Mouse (Mus musculus) hindbrain, embryonic 11.5 days (tissue): Measurements from ENCODE around the gene Hal. TPM values are rescaled to one million over a fixed set of nuclear protein-coding genes. Genes with fewer than 3 reads are reported as not detected.
A peak's percentile ranks its signal among the peaks of the same experiment; 100 is the strongest.

Experiments used
- ATAC-seq: fragments of 200-750 bp; cut with Nextera tagmentation; 2 replicates; pipeline ENCODE4 v1.8.0; 2017; ENCODE audit warnings: mild to moderate bottlenecking, moderate TSS enrichment, moderate library complexity; ENCODE audit not compliant: low FRiP score
- DNase-seq: peaks from one replicate; pipeline ENCODE4 v3.0.0-alpha.2; 2015; ENCODE audit warnings: low spot score
- H3K27ac ChIP-seq: fragments of 300-500 bp; sonication (generic); 2 replicates; pipeline ENCODE4 v1.5.1; 2014; ENCODE audit warnings: mild to moderate bottlenecking, low read depth, low read length
- H3K27me3 ChIP-seq: fragments of 300-500 bp; sonication (generic); 2 replicates; pipeline ENCODE4 v1.6.1; 2014; ENCODE audit warnings: mild to moderate bottlenecking, low read length, moderate library complexity, mixed read lengths; ENCODE audit not compliant: control insufficient read depth, insufficient read depth
- H3K36me3 ChIP-seq: fragments of 300-500 bp; sonication (generic); 2 replicates; pipeline ENCODE4 v1.6.1; 2014; ENCODE audit warnings: mild to moderate bottlenecking, low read length, moderate library complexity, mixed read lengths; ENCODE audit not compliant: control insufficient read depth, insufficient read depth
- H3K4me1 ChIP-seq: fragments of 300-500 bp; sonication (generic); replicated peaks from 2 replicates; pipeline ENCODE4 v1.6.1; 2014; ENCODE audit warnings: low read length, mixed read lengths; ENCODE audit not compliant: control insufficient read depth, insufficient read depth
- H3K4me2 ChIP-seq: fragments of 300-500 bp; sonication (generic); replicated peaks from 2 replicates; pipeline ENCODE4 v1.6.1; 2014; ENCODE audit warnings: mild to moderate bottlenecking, low read depth, low read length
- H3K4me3 ChIP-seq: fragments of 300-500 bp; sonication (generic); 2 replicates; pipeline ENCODE4 v1.5.1; 2014; ENCODE audit warnings: low read depth, low read length
- H3K9ac ChIP-seq: fragments of 300-500 bp; sonication (generic); 2 replicates; pipeline ENCODE4 v1.6.1; 2014; ENCODE audit warnings: low read depth, low read length
- H3K9me3 ChIP-seq: fragments of 300-500 bp; sonication (generic); 2 replicates; pipeline ENCODE4 v1.6.1; 2016; ENCODE audit warnings: low read length; ENCODE audit not compliant: control insufficient read depth
- WGBS: fragments of 180-500 bp; shearing (Covaris S2); extraction: QIAGEN DNeasy Blood & Tissue Kit; methylation state at CpG from one replicate; pipeline ENCODE4 v1.1.7; 2014; 5-methylcytosine and 5-hydroxymethylcytosine counted together
- polyA plus RNA-seq: library from polyadenylated mRNA; unstranded; fragments of >200 nt; fragmentation: Nextera tagmentation; extraction: Ambion mirVana; gene quantifications from 2 replicates; pipeline ENCODE4 v1.2.1, GENCODE M21; 2014

The Hal gene
- polyA plus RNA-seq, 1 experiment from 2014 or later: 0.42 TPM

DNA sequence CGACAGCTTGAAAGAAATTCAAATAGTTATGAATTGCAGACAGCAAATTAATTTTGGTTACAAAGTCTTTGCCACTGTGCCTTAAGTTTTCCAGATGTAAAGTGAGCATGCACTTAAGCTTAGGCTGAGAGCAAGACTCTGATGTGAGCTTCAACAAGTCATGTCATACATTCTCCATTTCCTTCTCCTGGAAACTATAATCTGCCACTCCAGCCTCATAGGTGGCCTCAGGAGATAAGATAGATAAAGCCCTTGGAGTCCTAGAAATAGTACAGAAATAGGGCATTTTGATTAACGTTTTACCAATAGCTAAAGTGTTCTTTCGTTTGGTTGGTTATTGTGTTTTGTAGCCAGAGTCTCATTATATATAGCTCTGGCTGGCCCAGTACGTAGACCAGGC lies 21.3 kb upstream of the Hal start:
- H3K27me3 ChIP-seq: no peaks in the 10 kb centered on the region
- H3K9me3 ChIP-seq: no peaks in the 10 kb centered on the region
- H3K4me3 ChIP-seq: no peak overlapping the region
- ATAC-seq (no peak), DNase-seq (no peak)
- H3K9ac ChIP-seq: no peak overlapping the region
- 94% methylated on average over 4 of the region's 4 CpGs for WGBS
- no peaks in the 10 kb centered on the region for H3K4me1 ChIP-seq
- H3K4me2 ChIP-seq: no peak overlapping the region
- no peak overlapping the region for H3K27ac ChIP-seq
- peaks cover 8% of the 10 kb centered on the region; the same call in 1 of the 2 replicates for H3K36me3 ChIP-seq

DNA sequence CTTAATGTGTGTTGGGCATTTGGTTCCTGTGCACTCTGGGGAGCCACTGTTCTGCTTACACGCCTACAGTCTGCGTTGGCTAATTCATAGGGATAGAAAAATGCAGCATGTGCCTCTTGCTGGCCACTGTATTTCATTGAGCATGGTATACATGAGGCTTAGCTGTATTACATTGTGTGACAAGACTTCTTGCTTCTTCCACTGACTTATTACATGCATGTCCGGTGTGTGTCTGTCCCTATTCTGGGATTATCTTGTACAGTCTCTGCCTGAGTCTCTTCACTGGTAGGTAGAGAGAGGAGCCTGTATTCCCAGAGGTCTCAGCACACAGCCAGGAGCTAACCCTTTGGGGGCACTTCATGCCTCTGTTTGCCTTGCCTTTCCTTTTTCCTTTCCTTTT lies 20.8 kb upstream of the Hal start:
- Histone ChIP-seq H3K27me3 (no peaks in the 10 kb centered on the region), H3K4me3 (no peak overlapping the region), H3K9me3 (no peaks in the 10 kb centered on the region), H3K4me2 (no peak overlapping the region), H3K36me3 (peaks cover 8% of the 10 kb centered on the region; the same call in 1 of the 2 replicates), H3K27ac (no peak overlapping the region), H3K9ac (no peak overlapping the region), H3K4me1 (no peaks in the 10 kb centered on the region)
- DNase-seq (no peak), ATAC-seq (no peak)
- whole genome bisulfite sequencing: 100% methylated on average over 3 of the region's 3 CpGs

DNA sequence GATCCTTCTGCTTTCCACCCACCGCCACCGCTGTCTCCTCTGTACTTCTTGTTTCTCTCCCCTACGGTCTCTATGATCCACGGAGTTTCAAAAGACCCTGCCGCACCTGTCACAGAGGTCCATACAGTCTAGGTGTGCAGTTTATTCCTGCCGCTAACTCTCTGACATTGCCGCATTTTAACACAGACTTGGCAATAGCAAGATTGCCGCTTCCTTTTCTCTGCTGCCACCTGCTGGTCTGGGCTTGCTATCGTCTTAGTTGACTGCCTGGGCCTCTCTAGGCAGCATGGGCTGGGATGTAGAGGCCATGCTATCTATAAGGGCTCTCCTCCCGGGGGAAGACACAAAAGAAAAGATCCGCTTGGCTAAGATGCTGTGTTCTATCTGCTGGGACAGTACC lies 17.2 kb upstream of the Hal start:
- 56% methylated on average over 11 of the region's 11 CpGs for WGBS
- Histone ChIP-seq H3K4me3 (no peak overlapping the region), H3K36me3 (peaks cover 8% of the 10 kb centered on the region; the same call in 1 of the 2 replicates), H3K27me3 (no peaks in the 10 kb centered on the region), H3K9me3 (no peaks in the 10 kb centered on the region), H3K27ac (no peak overlapping the region), H3K9ac (no peak overlapping the region), H3K4me1 (no peaks in the 10 kb centered on the region), H3K4me2 (no peak overlapping the region)
- ATAC-seq: peak; percentile 33; the same call in 1 of the 2 replicates
- DNase-seq: peak; percentile 90

DNA sequence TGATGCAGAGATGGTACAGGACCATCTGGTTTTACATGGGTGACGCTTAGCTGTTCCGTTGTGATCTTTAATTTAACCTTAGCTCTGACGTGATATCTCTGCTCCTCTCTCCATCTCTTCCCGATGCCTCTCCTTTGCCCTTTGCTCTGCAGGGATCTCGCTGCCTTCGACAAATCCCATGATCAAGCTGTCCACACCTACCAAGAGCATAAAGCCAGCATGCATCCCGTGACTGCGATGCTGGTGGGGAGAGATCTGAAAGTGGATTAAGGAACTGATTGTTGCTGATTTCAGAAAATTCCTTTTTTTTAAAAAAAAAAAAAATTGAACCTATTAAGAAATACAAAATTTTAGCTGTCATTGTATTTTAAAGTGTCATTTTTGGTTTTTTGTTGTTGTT lies 4.1 kb upstream of the Hal start:
- no peak overlapping the region for H3K4me2 ChIP-seq
- no peak for ATAC-seq
- H3K27ac ChIP-seq: no peak overlapping the region
- no peaks in the 10 kb centered on the region for H3K27me3 ChIP-seq
- H3K9me3 ChIP-seq: no peaks in the 10 kb centered on the region
- H3K4me1 ChIP-seq: 0 out of 2 replicates have a peak, but pooled peaks cover 3% of the 10 kb centered on the region
- peaks cover 3% of the 10 kb centered on the region; the same call in 1 of the 2 replicates for H3K36me3 ChIP-seq
- WGBS: 85% methylated on average over 8 of the region's 8 CpGs
- no peak overlapping the region for H3K4me3 ChIP-seq
- H3K9ac ChIP-seq: no peak overlapping the region
- no peak for DNase-seq

DNA sequence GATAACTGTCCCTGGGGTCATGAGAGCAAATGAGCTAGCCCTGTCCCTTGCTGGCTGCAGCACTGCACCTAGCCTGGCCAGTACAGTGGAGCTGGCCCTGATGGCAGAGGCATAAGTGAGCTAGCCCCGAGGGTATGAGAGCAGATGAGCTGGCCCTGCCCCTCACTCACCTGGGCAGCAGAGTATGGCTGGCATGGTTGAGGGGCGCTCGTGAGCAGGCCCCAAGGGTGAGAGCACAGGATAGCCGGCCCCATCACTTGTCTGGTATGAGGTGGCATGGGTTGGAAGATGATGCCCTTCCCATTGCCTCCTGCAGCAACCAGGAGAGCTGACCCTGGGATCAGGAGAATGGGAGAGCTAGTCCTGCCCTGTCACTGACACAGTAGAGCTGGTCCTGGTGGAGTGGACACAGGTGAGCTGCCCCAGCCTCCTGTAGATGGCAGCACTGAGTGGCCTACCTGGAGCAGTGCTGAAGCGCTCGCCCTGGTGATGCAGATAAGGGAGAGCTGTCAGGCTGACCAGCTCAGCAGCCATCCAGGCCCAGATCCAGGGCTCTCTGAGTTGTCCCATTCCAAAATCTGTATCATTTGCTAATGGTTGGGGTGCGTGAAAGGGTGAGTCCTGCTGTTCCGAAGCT lies 3.4 kb upstream of the Hal start:
- peaks cover 3% of the 10 kb centered on the region; the same call in 1 of the 2 replicates for H3K36me3 ChIP-seq
- H3K27me3 ChIP-seq: no peaks in the 10 kb centered on the region
- no peaks in the 10 kb centered on the region for H3K9me3 ChIP-seq
- WGBS: 85% methylated on average over 8 of the region's 8 CpGs
- DNase-seq (peak; percentile 20), ATAC-seq (peak; percentile 60; the same call in 1 of the 2 replicates)
- no peak overlapping the region for H3K4me3 ChIP-seq
- no peak overlapping the region for H3K9ac ChIP-seq
- H3K4me1 ChIP-seq: 0 out of 2 replicates have a peak, but pooled peaks cover 3% of the 10 kb centered on the region
- no peak overlapping the region for H3K27ac ChIP-seq
- no peak overlapping the region for H3K4me2 ChIP-seq

DNA sequence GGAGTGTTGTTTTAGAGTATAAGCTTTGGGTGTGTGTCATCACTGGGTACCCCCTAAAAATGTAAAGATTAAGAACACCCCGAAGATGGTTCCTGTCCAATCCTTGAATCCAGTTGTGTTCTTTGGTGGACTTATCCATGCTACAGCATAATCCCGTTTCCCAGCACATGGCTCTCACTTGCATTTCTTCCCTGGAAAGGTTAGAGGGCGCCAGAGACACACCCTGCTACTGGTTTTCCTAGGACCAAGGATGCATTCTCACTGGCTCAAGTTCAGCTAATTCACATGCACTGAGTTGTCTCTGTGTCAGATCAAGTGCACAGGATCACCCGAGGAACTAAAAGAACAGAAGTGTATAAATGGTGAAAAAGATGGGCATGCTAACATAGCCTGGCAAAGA lies 1.9 kb upstream of the Hal start:
- peak; percentile 69 for DNase-seq
- Histone ChIP-seq H3K9ac (no peak overlapping the region), H3K36me3 (no peaks in the 10 kb centered on the region), H3K27me3 (no peaks in the 10 kb centered on the region), H3K4me2 (no peak overlapping the region), H3K4me3 (no peak overlapping the region), H3K9me3 (no peaks in the 10 kb centered on the region), H3K27ac (no peak overlapping the region), H3K4me1 (0 out of 2 replicates have a peak, but pooled peaks cover 3% of the 10 kb centered on the region)
- WGBS: 28% methylated on average over 4 of the region's 4 CpGs
- ATAC-seq: 0 out of 2 replicates have a peak, but pooled peaks have one; percentile 12

DNA sequence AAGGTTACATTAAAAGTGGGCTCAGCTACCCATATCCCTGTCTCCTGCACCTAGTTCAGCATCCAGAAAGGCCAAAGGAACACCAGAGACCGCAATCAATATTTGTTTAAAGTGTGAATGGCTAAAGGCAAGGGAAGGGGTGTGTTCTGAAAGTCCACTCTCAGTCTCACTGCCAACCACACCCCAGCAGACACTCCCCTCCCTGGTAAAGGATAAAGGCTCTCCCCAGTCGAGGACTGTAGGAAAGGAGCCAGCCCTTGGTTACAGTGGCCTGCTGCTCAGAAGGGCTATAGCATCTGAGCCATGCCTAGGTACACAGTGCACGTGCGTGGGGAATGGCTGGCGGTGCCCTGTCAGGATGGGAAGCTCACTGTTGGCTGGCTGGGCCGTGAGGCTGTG lies 259 bp downstream of the Hal start:
- DNase-seq (no peak), ATAC-seq (no peak)
- 0 out of 2 replicates have a peak, but pooled peaks cover 3% of the 10 kb centered on the region for H3K4me1 ChIP-seq
- no peak overlapping the region for H3K9ac ChIP-seq
- no peaks in the 10 kb centered on the region for H3K9me3 ChIP-seq
- H3K27ac ChIP-seq: no peak overlapping the region
- no peaks in the 10 kb centered on the region for H3K27me3 ChIP-seq
- no peak overlapping the region for H3K4me2 ChIP-seq
- no peaks in the 10 kb centered on the region for H3K36me3 ChIP-seq
- WGBS: 77% methylated on average over 6 of the region's 6 CpGs
- H3K4me3 ChIP-seq: no peak overlapping the region

DNA sequence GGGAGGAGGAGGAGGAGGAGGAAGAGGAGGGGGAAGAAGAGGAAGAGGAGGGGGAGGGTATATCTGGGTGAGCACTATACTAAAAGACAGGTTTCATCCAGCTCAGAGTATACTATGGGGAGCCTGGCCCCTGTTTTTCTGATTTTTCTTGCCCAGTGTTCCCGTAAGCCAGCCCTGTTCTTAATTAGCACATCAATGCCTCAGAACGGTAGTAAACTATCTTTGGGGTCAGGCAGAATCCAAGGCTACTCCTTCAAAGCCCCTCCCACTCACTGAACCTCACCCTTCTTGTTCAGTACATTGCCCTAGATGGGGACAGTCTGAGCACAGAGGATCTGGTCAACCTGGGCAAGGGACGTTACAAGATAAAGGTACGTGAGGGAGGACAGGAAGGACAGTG lies 1.9 kb downstream of the Hal start:
- no peaks in the 10 kb centered on the region for H3K27me3 ChIP-seq
- no peak overlapping the region for H3K4me2 ChIP-seq
- H3K36me3 ChIP-seq: no peaks in the 10 kb centered on the region
- no peak for DNase-seq
- no peak for ATAC-seq
- no peak overlapping the region for H3K9ac ChIP-seq
- no peak overlapping the region for H3K27ac ChIP-seq
- no peak overlapping the region for H3K4me3 ChIP-seq
- no peaks in the 10 kb centered on the region for H3K9me3 ChIP-seq
- H3K4me1 ChIP-seq: 0 out of 2 replicates have a peak, but pooled peaks cover 3% of the 10 kb centered on the region
- WGBS: 39% methylated on average over 4 of the region's 4 CpGs

DNA sequence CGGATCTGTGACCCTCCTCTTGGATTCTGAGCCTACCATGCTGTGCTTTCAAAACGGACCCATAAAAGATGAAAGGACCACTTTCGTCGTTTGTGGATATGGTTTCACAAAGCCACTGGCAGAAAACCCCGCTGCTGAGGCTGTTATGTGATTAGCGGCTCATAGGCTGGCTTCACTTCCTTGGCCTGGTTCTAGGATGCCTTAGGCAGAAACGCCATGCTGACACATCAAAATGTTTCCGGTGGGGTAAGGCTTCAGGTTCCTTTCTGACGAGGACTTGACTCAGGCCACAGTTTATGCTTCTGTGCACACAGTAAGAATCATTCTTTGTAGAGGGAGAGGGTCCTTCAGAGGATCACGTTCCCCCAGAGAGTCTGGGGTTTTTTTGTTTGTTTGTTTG lies 12.3 kb downstream of the Hal start:
- ATAC-seq (no peak), DNase-seq (no peak)
- Histone ChIP-seq H3K9me3 (no peaks in the 10 kb centered on the region), H3K4me3 (no peak overlapping the region), H3K36me3 (no peaks in the 10 kb centered on the region), H3K4me2 (no peak overlapping the region), H3K27ac (no peak overlapping the region), H3K4me1 (no peaks in the 10 kb centered on the region), H3K9ac (no peak overlapping the region), H3K27me3 (no peaks in the 10 kb centered on the region)
- 54% methylated on average over 10 of the region's 10 CpGs for WGBS
